Mouse (Mus musculus) embryonic fibroblast, embryonic 13.5 days (primary cell): ENCODE data around the gene Scaf4. TPM values are rescaled to one million over a fixed set of nuclear protein-coding genes. Genes with fewer than 3 reads are reported as not detected.
A peak's percentile ranks its signal among the peaks of the same experiment; 100 is the strongest.

Source experiments
- H3K27ac ChIP-seq: 2 replicates; pipeline ENCODE4 v1.5.1; 2012; ENCODE audit warnings: low read length, control low read depth, inconsistent platforms; ENCODE audit not compliant: insufficient read depth
- H3K4me1 ChIP-seq: 2 replicates; pipeline ENCODE4 v1.6.1; 2011; ENCODE audit warnings: low read length; ENCODE audit not compliant: control insufficient read depth, insufficient read depth
- H3K4me3 ChIP-seq: 2 replicates; pipeline ENCODE4 v1.5.1; 2011; ENCODE audit warnings: mild to moderate bottlenecking, control low read depth, low read length; ENCODE audit not compliant: insufficient read depth
- CTCF ChIP-seq: IDR thresholded peaks from 2 replicates; pipeline ENCODE4 v1.5.1; 2011; ENCODE audit warnings: mild to moderate bottlenecking, control low read depth, low read length, moderate library complexity, borderline replicate concordance; ENCODE audit not compliant: insufficient read depth
- POLR2A ChIP-seq: IDR thresholded peaks from 2 replicates; pipeline ENCODE4 v1.6.1; 2011; ENCODE audit warnings: low read depth, mild to moderate bottlenecking, control low read depth, low read length, moderate library complexity
- polyA plus RNA-seq: library from polyadenylated mRNA; stranded (reverse); fragments of >200 nt; gene quantifications from 2 replicates; pipeline ENCODE4 v1.2.4, GENCODE M21; 2011; ENCODE audit warnings: low read depth; ENCODE audit not compliant: missing spikeins, insufficient read length

Scaf4 gene
- polyA plus RNA-seq, 1 experiment: 37.4 TPM

- Histone ChIP-seq H3K4me3 (no peak overlapping the region), H3K27ac (no peak overlapping the region), H3K4me1 (no peaks in the 10 kb centered on the region)
- TF ChIP-seq CTCF (no peak), POLR2A (no peak)
These were observed 72.5 kb downstream of the Scaf4 start for GRCm38 (mm10) chr16:90211767-90212166.

- Histone ChIP-seq H3K27ac (no peak overlapping the region), H3K4me3 (no peak overlapping the region), H3K4me1 (no peaks in the 10 kb centered on the region)
- no peak for TF ChIP-seq POLR2A
- TF ChIP-seq CTCF: no peak
These were observed 73.6 kb downstream of the Scaf4 start for GRCm38 (mm10) chr16:90210717-90211116.

GRCm38 (mm10) chr16:90208996-90209395, 75.3 kb downstream of the Scaf4 start:
- H3K27ac ChIP-seq: no peak overlapping the region
- H3K4me3 ChIP-seq: no peak overlapping the region
- no peaks in the 10 kb centered on the region for H3K4me1 ChIP-seq
- TF ChIP-seq CTCF (no peak), POLR2A (no peak)

GRCm38 (mm10) chr16:90204868-90205267, 79.4 kb downstream of the Scaf4 start:
- Histone ChIP-seq H3K4me3 (no peak overlapping the region), H3K4me1 (no peaks in the 10 kb centered on the region), H3K27ac (no peak overlapping the region)
- no peak for TF ChIP-seq CTCF
- no peak for TF ChIP-seq POLR2A

- no peak overlapping the region for H3K4me3 ChIP-seq
- no peaks in the 10 kb centered on the region for H3K4me1 ChIP-seq
- TF ChIP-seq POLR2A: no peak
- TF ChIP-seq CTCF: no peak
- H3K27ac ChIP-seq: no peak overlapping the region
These were observed 80.9 kb downstream of the Scaf4 start for GRCm38 (mm10) chr16:90203226-90203962.

GRCm38 (mm10) chr16:90202140-90202539, 82.2 kb downstream of the Scaf4 start:
- Histone ChIP-seq H3K4me3 (no peak overlapping the region), H3K4me1 (no peaks in the 10 kb centered on the region), H3K27ac (no peak overlapping the region)
- no peak for TF ChIP-seq CTCF
- TF ChIP-seq POLR2A: no peak

- H3K27ac ChIP-seq: no peak overlapping the region
- no peaks in the 10 kb centered on the region for H3K4me1 ChIP-seq
- TF ChIP-seq POLR2A (no peak), CTCF (no peak)
- H3K4me3 ChIP-seq: no peak overlapping the region
These were observed 85.1 kb downstream of the Scaf4 start for GRCm38 (mm10) chr16:90199174-90199573.

GRCm38 (mm10) chr16:90198626-90199025, 85.7 kb downstream of the Scaf4 start:
- Histone ChIP-seq H3K4me1 (no peaks in the 10 kb centered on the region), H3K27ac (no peak overlapping the region), H3K4me3 (no peak overlapping the region)
- no peak for TF ChIP-seq POLR2A
- TF ChIP-seq CTCF: no peak

GRCm38 (mm10) chr16:90197337-90197973, 86.8 kb downstream of the Scaf4 start:
- Histone ChIP-seq H3K27ac (no peak overlapping the region), H3K4me3 (peak overlapping the region; percentile 19; the same call in 1 of the 2 replicates), H3K4me1 (no peaks in the 10 kb centered on the region)
- TF ChIP-seq POLR2A (peak; percentile 53; the same call in 1 of the 2 replicates), CTCF (peak; percentile 45; the same call in 1 of the 2 replicates)

- no peak overlapping the region for H3K27ac ChIP-seq
- H3K4me1 ChIP-seq: no peaks in the 10 kb centered on the region
- no peak overlapping the region for H3K4me3 ChIP-seq
- TF ChIP-seq CTCF: no peak
- no peak for TF ChIP-seq POLR2A
These were observed 87.5 kb downstream of the Scaf4 start for GRCm38 (mm10) chr16:90196688-90197240.
